Mouse (Mus musculus): Measurements from ENCODE around the gene Bbip1.
A peak's percentile ranks its signal among the peaks of the same experiment; 100 is the strongest.
"Not testable (repeated sequence)": the region's sequence is repeated elsewhere in the genome, so short reads cannot be mapped to it uniquely, and the experiment has no call there.

Gene Bbip1

GRCm38 (mm10) chr19:53943802-53944785 lies at the start of gene Bbip1, which contains the start of gene Shoc2:
Bbip1 (minus strand) TSS chr19:53944627.
Shoc2 (plus strand) TSS chr19:53944306.
- peak; percentile 99 for DNase-seq (ENCODE audit: low spot score)

GRCm38 (mm10) chr19:53993860-53994259 lies 49.4 kb upstream of the Bbip1 start:
- DNase-seq (ENCODE audit: low spot score) = no peak

- DNase-seq (ENCODE audit: low spot score) = no peak
Observed at GRCm38 (mm10) chr19:53990538-53990937, 46.1 kb upstream of the Bbip1 start.

- DNase-seq (ENCODE audit: low spot score) = no peak
Observed at GRCm38 (mm10) chr19:53984628-53985027, 40.2 kb upstream of the Bbip1 start.

- DNase-seq (ENCODE audit: low spot score) = no peak
Observed at GRCm38 (mm10) chr19:53983336-53983735, 38.9 kb upstream of the Bbip1 start.

GRCm38 (mm10) chr19:53982041-53982440 lies 37.6 kb upstream of the Bbip1 start:
- DNase-seq (ENCODE audit: low spot score) = no peak

GRCm38 (mm10) chr19:53973656-53974055 lies 29.2 kb upstream of the Bbip1 start:
- no peak for DNase-seq (ENCODE audit: low spot score)

GRCm38 (mm10) chr19:53971938-53972337 lies 27.5 kb upstream of the Bbip1 start:
- no peak for DNase-seq (ENCODE audit: low spot score)

- DNase-seq (ENCODE audit: low spot score) = no peak
Observed at GRCm38 (mm10) chr19:53969226-53969625, 24.8 kb upstream of the Bbip1 start.

- no peak for DNase-seq (ENCODE audit: low spot score)
Observed at GRCm38 (mm10) chr19:53964910-53965633, 20.6 kb upstream of the Bbip1 start.

GRCm38 (mm10) chr19:53964347-53964746 lies 19.9 kb upstream of the Bbip1 start:
- DNase-seq (ENCODE audit: low spot score) = not testable (repeated sequence)

GRCm38 (mm10) chr19:53962511-53962910 lies 18.1 kb upstream of the Bbip1 start:
- DNase-seq (ENCODE audit: low spot score) = no peak

- DNase-seq (ENCODE audit: low spot score) = no peak
Observed at GRCm38 (mm10) chr19:53957513-53957912, 13.1 kb upstream of the Bbip1 start.

GRCm38 (mm10) chr19:53945171-53946042 lies 980 bp upstream of the Bbip1 start:
- DNase-seq (ENCODE audit: low spot score) = peak; percentile 74

- DNase-seq (ENCODE audit: low spot score) = no peak
Observed at GRCm38 (mm10) chr19:53944786-53945169, 351 bp upstream of the Bbip1 start.

GRCm38 (mm10) chr19:53942342-53942741 lies 2.1 kb downstream of the Bbip1 start:
- DNase-seq (ENCODE audit: low spot score) = no peak

- DNase-seq (ENCODE audit: low spot score) = no peak
Observed at GRCm38 (mm10) chr19:53941139-53941538, 3.3 kb downstream of the Bbip1 start.

GRCm38 (mm10) chr19:53939467-53939866 lies 5.0 kb downstream of the Bbip1 start:
- no peak for DNase-seq (ENCODE audit: low spot score)

GRCm38 (mm10) chr19:53934046-53934445 lies 10.4 kb downstream of the Bbip1 start:
- no peak for DNase-seq (ENCODE audit: low spot score)

GRCm38 (mm10) chr19:53933050-53933449 lies 11.4 kb downstream of the Bbip1 start:
- DNase-seq (ENCODE audit: low spot score) = no peak

- no peak for DNase-seq (ENCODE audit: low spot score)
Observed at GRCm38 (mm10) chr19:53929218-53929617, 15.2 kb downstream of the Bbip1 start.

- no peak for DNase-seq (ENCODE audit: low spot score)
Observed at GRCm38 (mm10) chr19:53926705-53927104, 17.7 kb downstream of the Bbip1 start.

Measured in testis, postnatal 14 days (tissue).